Mouse (Mus musculus) G1E (cell line): Measurements from ENCODE around the gene Scn3b.

ENCODE experiments used
- CTCF ChIP-seq: IDR thresholded peaks from 2 replicates; pipeline ENCODE4 v1.5.1; 2012; ENCODE audit warnings: low read depth, low read length, inconsistent platforms, mixed read lengths
- GATA1 ChIP-seq: IDR thresholded peaks from 2 replicates; pipeline ENCODE4 v1.6.1; 2012; ENCODE audit warnings: borderline replicate concordance, low read length, inconsistent platforms, mixed read lengths
- TAL1 ChIP-seq: conservative IDR thresholded peaks from 2 replicates; pipeline ENCODE4 v1.6.1; 2012; ENCODE audit warnings: low read depth, low read length, inconsistent platforms, mixed read lengths

DNA sequence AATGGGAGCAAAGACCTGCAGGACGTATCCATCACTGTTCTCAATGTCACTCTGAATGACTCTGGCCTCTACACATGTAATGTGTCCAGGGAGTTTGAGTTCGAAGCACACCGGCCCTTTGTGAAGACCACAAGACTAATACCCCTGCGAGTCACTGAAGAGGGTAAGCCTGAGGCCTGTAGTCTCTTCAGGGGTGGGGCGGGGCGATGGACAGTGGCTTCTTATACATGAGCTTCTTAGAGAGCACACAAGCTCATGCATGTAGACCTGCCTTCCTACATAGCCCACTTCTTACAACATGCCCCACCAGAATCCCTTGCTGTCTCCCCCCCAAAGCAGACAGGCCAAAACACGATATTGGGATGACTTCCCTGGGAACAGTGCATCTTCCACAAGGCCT lies 10.4 kb downstream of the Scn3b start:
- TF ChIP-seq GATA1 (no peak), CTCF (no peak), TAL1 (no peak)
